Comparison of ENCODE assay signal across 15 mouse cellular contexts in the genomic region with DNA sequence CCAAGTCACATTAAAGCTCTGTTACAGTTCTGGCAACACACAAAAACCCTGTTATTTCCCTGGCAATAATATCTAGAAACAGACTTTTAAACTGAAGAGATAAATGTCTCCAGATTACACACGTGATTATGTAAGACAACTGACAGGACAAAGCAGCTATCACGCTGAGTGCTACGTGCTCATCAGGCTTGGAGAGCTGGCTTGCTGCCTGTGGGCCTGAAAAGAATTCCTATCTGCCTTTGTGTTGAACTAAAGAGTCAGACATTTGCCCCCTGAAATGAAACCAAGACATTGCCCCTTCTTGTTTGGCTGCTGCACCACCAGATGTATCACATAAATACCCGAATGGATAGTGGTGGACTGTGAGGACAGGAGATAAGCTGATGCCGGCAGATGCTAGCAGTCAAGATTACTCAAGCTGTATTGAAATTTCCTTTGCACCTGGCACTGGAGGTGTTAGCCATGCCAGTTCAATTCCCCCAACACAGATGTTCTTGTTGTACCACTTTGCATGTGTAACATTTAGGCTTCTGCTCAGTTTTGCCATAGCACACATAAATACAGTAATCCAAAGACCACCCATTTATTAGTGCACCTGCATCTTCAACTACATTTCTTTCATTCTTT.
A peak's percentile ranks its signal among the peaks of the same experiment; 100 is the strongest.
DNase-seq lines count a peak whose midpoint lies in the region; ATAC-seq lines count a peak whose summit lies in the region.
"Had no signal": no experiment of that assay in that cellular context is flagged by ENCODE, and none has a peak within 500 bp of the region (broad histone marks: within the 10 kb centered on the region; RNA-seq: fewer than 3 reads in every experiment).

No protein-coding gene starts in this region.

- 0 out of 2 replicates have a peak, but pooled peaks cover 6% of the 10 kb centered on the region for H3K4me1 ChIP-seq in hindbrain, embryonic 14.5 days (replicated peaks; ENCODE audit: control insufficient read depth, insufficient read depth, low read length)
- H3K4me1 ChIP-seq in hindbrain, embryonic 13.5 days (replicated peaks), result peaks cover 6% of the 10 kb centered on the region; the same call in 1 of the 2 replicates
- peaks cover 4% of the 10 kb centered on the region for H3K4me1 ChIP-seq in forebrain, embryonic 15.5 days
- H3K4me1 ChIP-seq: hindbrain, embryonic 15.5 days; liver, embryonic 12.5 days; midbrain, embryonic 10.5 days had no signal

- H3K4me3 ChIP-seq in hindbrain, embryonic 14.5 days (replicated peaks; ENCODE audit: low read length), result no peak overlapping the region
- H3K4me3 ChIP-seq in hindbrain, embryonic 13.5 days, result no peak overlapping the region
- H3K4me3 ChIP-seq in forebrain, embryonic 15.5 days, result no peak overlapping the region
- H3K4me3 ChIP-seq: hindbrain, embryonic 15.5 days; layer of hippocampus, adult 2 months; liver, embryonic 12.5 days; midbrain, embryonic 10.5 days had no signal

- no peak overlapping the region for H3K4me2 ChIP-seq in hindbrain, embryonic 14.5 days (replicated peaks)
- H3K4me2 ChIP-seq in hindbrain, embryonic 13.5 days, result no peak overlapping the region
- no peak overlapping the region for H3K4me2 ChIP-seq in forebrain, embryonic 15.5 days (replicated peaks)
- H3K4me2 ChIP-seq: hindbrain, embryonic 15.5 days; liver, embryonic 12.5 days had no signal

- no peak overlapping the region for H3K9ac ChIP-seq in hindbrain, embryonic 14.5 days
- H3K9ac ChIP-seq in hindbrain, embryonic 13.5 days, result no peak overlapping the region
- no peak overlapping the region for H3K9ac ChIP-seq in forebrain, embryonic 15.5 days (replicated peaks)
- H3K9ac ChIP-seq: hindbrain, embryonic 15.5 days; liver, embryonic 12.5 days had no signal

- no peaks in the 10 kb centered on the region for H3K27me3 ChIP-seq in hindbrain, embryonic 14.5 days (ENCODE audit: control insufficient read depth, insufficient read depth, low read length)
- H3K27me3 ChIP-seq in hindbrain, embryonic 13.5 days, result no peaks in the 10 kb centered on the region
- no peaks in the 10 kb centered on the region for H3K27me3 ChIP-seq in forebrain, embryonic 15.5 days
- H3K27me3 ChIP-seq: hindbrain, embryonic 15.5 days; liver, embryonic 12.5 days had no signal

- peak; percentile 42 for DNase-seq in hindbrain, embryonic 14.5 days (ENCODE audit: low spot score)
- peak; percentile 62 for DNase-seq in Muller cell, postnatal 12 days (ENCODE audit: inconsistent ontology term)
- peak; percentile 31 for DNase-seq in cerebellum, adult 11-12 months
- DNase-seq in right cerebral cortex, postnatal 4 days, result no peak
- DNase-seq: gastrocnemius, postnatal 10 days; kidney, adult 9 months; thymus, adult 2 months had no signal

- no peaks in the 10 kb centered on the region for H3K36me3 ChIP-seq in hindbrain, embryonic 14.5 days (replicated peaks; ENCODE audit: control insufficient read depth, insufficient read depth)
- H3K36me3 ChIP-seq in hindbrain, embryonic 13.5 days, result no peaks in the 10 kb centered on the region
- H3K36me3 ChIP-seq in forebrain, embryonic 15.5 days, result no peaks in the 10 kb centered on the region
- H3K36me3 ChIP-seq: hindbrain, embryonic 15.5 days; liver, embryonic 12.5 days; midbrain, embryonic 10.5 days had no signal

- peak; percentile 59; the same call in 1 of the 2 replicates for ATAC-seq in hindbrain, embryonic 14.5 days (ENCODE audit: low FRiP score)
- no peak; the same call in 1 of the 2 replicates for ATAC-seq in hindbrain, embryonic 13.5 days (ENCODE audit: low FRiP score)
- peak; percentile 51; the same call in 1 of the 2 replicates for ATAC-seq in forebrain, embryonic 15.5 days (replicated peaks)
- no peak for ATAC-seq in megakaryocyte-erythroid progenitor cell, adult 5-6 weeks (replicated peaks; ENCODE audit: low FRiP score, low TSS enrichment, poor library complexity, severe bottlenecking)
- ATAC-seq: activated CD4-positive, CD25-positive, alpha-beta regulatory T cell, adult 4 months; liver, embryonic 12.5 days had no signal

- WGBS in hindbrain, embryonic 14.5 days, result 31% methylated on average over 5 of the region's 5 CpGs
- WGBS in hindbrain, embryonic 13.5 days, result 33% methylated on average over 5 of the region's 5 CpGs
- WGBS in forebrain, embryonic 15.5 days, result 18% methylated on average over 5 of the region's 5 CpGs

- H3K9me3 ChIP-seq in hindbrain, embryonic 14.5 days (ENCODE audit: control insufficient read depth, low read length), result no peaks in the 10 kb centered on the region
- no peaks in the 10 kb centered on the region for H3K9me3 ChIP-seq in hindbrain, embryonic 13.5 days
- no peaks in the 10 kb centered on the region for H3K9me3 ChIP-seq in forebrain, embryonic 15.5 days
- H3K9me3 ChIP-seq: hindbrain, embryonic 15.5 days; liver, embryonic 12.5 days; midbrain, embryonic 10.5 days had no signal

- no peak overlapping the region for H3K27ac ChIP-seq in hindbrain, embryonic 14.5 days
- H3K27ac ChIP-seq in hindbrain, embryonic 13.5 days, result no peak overlapping the region
- H3K27ac ChIP-seq in forebrain, embryonic 15.5 days (replicated peaks), result no peak overlapping the region
- H3K27ac ChIP-seq: hindbrain, embryonic 15.5 days; layer of hippocampus, adult 2 months; liver, embryonic 12.5 days; midbrain, embryonic 10.5 days had no signal

Comparison
In these comparisons a context has a peak if more than half of its experiments do, and no peak if none do; other contexts are left out.
1. ATAC-seq: peak in hindbrain, embryonic 14.5 days (single experiment) and forebrain, embryonic 15.5 days (single experiment); none in hindbrain, embryonic 13.5 days (single experiment) and megakaryocyte-erythroid progenitor cell, adult 5-6 weeks (single experiment).